Mouse (Mus musculus): ENCODE measurements around the gene Slc2a9.

The Slc2a9 gene

DNA sequence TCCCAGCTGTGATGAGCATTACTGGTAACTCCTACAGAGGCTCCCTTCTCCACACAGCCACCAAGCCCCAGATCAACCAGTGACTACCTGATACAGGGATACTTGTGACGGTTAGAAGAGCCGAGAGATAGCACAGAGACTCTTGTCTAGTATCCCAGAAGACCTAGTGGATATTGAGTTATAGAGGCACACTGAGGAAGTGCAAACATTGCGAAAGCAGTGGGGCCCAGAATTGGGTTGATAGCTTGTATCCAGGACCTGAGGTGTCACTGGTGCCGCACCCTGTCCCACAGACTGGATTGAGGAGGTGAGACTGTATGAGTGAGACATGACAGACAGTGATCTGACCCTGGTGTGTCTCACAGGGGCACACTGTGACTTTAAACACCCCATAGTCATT lies at the start of gene Slc2a9:
Gene Slc2a9 (minus strand): TSS at position 152 of the 400 bp plus-strand sequence.
- DNase-seq (ENCODE audit: low spot score in 2 of 2): no peak

DNA sequence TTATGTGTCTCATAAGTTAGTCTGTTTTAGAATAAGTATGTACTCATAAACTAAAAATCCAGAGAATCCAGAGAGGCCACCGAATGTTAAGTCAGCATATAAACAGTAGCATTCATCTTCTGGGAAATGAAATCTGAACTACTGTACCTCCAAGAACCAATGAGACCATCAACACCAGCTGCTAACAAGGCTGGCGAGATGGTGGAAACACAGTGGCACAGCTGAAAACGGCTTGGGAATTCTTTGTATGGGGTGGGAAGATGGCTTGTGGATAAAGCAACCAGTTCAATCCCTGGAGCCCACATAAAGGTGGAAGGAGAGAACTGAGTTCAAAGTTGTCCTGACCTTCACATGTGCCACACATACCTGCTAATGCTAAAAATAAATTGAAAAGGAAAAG lies 49.7 kb upstream of the Slc2a9 start:
- DNase-seq (ENCODE audit: low spot score in 2 of 2): no peak

DNA sequence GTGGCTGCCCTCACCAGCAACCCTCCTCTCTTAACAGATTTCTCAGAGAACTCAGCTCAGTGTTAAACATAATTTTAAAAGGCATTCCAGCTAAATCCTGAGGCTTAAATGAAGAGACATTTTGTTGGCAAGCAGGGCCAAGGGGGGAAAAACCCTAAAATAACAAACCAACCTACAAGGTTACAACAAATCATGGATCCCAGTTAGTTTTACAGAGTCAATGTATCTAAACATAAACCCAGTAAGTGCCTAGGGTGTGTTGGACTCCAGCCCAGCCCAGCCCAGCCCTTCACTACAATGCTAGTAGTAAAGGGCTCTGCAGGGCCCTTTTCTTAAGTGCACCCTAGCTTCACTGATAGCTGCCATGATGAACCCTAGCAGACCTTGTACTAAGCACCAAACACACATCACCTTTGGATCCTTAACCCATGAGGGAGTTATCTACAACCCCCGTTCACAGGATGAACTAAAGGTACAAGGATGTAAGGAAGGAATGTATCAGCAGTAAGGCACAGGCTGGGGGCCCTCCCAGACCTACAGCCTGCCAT lies 47.4 kb upstream of the Slc2a9 start:
- DNase-seq (ENCODE audit: low spot score in 2 of 2): no peak

DNA sequence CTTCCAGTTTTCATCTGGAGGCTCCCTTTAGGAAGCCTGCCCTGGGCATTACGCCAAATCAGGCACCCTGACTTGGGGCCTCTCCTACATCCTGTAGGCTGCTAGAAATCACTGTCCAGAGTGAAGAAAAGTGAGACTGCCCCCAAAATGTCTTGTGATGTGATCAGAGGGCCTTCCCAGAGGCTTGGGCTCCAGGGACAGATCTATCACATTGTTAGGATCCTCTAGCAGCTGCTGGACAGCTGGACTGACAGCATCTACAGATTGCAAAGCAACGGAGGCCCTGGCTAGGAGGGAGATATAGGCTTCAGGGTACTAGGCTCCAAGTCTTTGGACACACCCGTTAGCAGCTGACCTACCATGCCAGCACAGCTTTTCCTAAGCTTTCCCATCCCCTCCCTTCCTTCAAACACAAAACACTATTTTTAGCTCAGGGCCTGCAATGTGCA lies 46.5 kb upstream of the Slc2a9 start:
- no peak for DNase-seq (ENCODE audit: low spot score in 2 of 2)

DNA sequence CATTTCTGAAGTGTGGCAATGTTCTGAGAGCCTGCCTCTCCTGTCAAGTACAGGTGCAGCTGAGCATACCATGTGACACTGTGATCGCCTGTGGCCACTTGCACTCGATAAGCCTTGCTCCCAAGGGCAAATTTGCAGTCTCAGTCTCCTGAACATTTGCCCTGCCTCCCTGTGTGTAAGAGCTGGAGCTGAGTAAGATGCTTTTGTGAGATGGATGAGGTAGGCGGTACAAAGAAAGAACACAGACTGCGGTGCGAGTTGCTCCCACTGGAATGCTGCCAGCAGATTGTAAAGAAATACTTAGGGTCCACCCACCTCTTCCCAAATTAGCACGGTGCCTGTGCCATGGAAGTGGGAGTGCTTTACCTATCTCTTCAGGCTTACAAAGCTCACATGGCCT lies 44.4 kb upstream of the Slc2a9 start:
- DNase-seq (ENCODE audit: low spot score in 2 of 2): no peak

DNA sequence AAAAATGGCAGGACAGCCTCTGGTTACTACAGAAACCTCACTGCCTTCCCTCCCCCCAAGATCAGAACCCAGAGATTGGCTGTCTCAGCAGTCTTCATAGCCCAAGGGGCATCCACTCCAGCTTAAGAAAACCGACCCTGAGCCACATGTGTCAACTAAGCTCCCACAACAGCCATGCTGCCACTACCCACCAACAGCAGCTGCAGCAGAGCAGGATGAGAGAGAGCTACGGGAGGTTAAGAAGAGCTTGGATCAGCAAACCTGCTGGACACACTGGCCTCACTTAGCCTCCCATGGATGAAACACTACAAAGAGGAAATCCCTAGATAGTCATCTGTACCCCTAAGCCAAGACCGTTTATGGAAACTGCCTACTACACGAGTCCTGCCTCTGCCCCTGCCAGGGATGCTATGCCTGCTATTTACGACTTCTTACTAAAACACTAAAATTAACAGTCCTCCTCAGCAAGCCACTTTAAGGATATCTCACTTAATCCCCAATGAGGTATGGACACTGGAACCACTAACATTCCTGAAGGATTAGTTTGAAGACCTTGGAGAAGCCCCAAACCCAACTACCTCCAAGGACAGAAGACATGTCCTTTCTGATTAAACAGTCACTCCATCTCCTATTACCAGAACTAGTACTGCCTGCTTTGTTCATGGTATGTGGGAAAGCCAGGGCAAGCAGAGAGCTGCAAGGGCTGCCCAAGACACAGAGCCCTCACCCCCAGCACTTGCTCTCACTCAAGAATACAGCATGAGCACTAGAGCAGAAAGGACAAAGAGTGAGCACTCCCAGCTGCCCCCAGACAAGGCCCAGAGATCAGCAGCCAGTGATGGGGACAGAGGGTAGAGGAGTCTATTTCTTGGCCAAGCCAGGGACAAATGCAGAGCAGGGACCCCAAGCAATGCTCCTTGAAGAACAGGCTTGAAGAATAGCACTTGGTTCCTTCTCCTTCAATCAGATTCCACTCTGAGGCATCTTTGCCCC lies 41.8 kb upstream of the Slc2a9 start:
- no peak for DNase-seq (ENCODE audit: low spot score in 2 of 2)

DNA sequence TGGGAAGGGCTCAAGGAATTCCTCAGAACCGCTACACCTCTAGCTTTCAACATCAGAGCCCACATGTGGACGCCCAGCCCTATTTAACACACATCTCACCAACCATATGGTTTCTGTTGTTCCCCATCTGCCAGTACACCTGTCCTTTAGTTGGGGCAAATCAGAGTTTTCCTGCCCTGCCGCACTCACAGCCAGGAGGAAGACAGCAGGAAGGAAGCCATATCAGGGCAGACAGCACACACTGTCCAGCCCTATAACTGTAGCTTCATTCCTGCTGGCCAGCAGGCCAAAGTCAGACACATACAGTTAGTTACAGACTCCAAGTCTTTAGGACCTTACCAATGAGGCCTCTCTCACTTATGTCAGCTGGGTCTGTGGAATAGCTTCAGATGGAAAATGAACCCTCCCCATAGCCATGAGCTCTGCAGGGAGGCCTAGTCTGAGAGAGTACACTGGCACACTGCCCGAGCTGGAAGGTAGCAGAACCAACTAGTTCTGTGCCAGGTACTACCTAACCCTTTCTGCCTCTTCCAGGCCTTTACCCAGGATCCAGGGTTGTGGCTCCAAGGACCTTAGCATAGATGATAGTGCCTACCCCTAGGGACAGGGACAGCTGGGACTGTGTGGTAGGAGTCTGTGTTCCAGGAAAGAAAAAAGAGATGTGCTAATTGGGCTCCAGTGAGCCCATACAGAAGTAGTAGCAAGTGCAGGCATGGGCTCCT lies 40.7 kb upstream of the Slc2a9 start:
- DNase-seq (ENCODE audit: low spot score in 2 of 2): no peak

DNA sequence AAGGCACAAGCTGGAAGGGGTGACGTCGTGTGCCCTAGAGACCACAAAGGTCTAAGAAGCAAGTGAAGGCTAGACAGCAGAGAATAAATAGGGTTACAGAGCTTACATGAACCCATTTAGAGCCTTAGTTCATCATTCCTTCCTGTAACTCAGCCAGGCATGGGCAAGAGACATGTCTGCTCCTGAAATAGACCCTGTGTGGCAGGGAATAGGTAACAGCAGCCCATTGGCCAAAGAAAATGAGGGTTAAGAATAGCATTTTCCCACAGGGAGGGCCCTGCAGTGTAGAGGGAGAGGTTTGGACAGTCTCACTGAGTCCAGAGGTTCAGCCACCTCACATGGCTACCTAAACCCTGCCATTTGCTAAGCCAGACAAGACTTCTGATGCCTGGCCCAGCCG lies 38.8 kb upstream of the Slc2a9 start:
- DNase-seq (ENCODE audit: low spot score in 2 of 2): no peak

DNA sequence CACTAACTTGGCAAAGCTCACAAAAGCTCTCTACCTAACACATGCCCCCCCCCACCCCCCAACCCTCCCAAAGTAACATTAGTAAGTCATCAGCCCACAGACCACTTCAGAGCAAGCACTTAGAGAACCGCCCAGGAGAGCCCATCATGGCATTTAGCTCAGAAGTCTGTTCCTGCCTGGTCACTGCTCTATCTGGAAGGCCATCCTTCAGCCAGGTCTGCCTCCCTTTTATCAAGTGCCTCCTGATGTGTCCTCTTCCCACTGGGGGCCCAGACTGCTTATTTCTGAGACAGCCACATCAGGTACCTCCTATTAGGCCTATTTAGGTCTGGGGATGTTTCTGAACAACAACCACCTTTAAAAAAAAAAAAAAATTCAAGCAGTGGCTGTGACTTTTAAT lies 38.0 kb upstream of the Slc2a9 start:
- DNase-seq (ENCODE audit: low spot score in 2 of 2): no peak

DNA sequence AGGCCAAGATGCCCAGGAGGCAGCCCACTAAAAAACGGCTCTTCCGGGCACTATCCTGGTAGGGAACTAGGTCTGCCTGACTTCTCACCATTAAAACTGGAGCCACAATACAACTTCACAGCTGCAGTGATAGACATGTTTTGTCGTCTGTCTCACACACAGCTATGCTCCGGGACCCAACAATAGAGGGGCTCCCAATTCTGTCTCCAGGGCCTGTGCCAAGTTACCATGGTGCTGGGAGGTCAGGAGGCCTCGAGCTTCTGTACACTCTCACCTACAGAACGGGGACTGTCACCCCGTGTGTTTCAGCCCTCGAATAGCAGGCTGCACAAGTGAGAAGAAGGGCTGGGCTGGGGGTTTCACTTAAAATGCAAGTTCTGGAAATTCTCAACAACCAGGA lies 35.6 kb upstream of the Slc2a9 start:
- DNase-seq (ENCODE audit: low spot score in 2 of 2): no peak

DNA sequence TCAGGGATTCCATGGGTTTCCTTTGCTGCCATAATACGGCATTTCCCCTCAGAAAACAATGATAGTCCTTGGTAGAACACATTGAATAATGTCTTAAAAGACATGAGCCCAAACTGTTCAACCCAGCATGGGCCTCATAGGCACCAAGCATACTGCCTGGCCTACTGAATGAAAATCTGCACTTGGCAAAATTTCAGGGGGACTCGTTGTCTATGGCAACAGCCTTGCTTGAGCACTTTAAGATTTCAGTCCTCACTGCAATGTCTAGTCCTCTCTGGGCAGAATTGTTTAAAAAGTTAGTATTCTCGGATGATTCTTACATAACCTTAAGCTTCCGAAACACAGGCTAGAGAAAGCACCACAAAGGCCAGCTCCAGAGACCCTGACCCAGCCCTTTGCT lies 34.9 kb upstream of the Slc2a9 start:
- DNase-seq (ENCODE audit: low spot score in 2 of 2): no peak

DNA sequence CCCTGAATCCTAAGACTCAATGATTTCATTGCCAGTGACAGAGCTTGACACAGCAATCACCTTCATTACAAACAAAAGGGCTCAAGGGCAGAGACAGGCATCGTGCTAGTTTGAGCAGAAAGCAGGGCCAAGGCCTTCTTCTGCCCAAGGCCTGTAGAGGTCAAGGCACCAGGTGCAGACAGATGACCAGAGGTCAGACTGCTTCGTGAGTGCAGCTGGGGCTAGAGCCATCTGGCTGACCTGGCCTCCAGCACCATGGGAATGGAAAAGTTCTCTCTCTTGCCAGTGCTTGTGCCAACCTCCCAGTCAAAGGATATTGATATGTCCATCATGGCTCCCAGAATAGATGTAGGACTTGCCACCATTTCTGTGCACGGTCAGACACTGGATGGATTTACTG lies 33.9 kb upstream of the Slc2a9 start:
- no peak for DNase-seq (ENCODE audit: low spot score in 2 of 2)

DNA sequence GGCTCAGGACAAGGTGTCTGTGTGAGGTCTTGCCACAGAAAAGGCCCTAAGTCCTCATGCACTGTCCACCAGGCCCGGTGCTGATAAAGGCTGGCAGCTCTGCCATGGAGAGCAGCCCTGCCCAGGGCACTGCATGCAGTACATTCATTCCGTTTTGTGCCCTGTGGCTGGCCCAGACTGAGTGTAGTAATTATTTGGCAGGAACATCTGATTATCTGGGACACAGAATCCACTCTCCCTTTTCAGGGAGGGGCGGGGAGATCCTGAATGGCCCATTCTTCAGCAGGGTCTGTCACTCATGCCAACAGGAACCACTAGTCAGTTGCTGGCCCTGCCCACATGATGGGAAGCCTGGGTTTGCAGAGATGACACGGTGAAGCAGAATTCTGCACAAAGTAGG lies 29.1 kb upstream of the Slc2a9 start:
- no peak for DNase-seq (ENCODE audit: low spot score in 2 of 2)

DNA sequence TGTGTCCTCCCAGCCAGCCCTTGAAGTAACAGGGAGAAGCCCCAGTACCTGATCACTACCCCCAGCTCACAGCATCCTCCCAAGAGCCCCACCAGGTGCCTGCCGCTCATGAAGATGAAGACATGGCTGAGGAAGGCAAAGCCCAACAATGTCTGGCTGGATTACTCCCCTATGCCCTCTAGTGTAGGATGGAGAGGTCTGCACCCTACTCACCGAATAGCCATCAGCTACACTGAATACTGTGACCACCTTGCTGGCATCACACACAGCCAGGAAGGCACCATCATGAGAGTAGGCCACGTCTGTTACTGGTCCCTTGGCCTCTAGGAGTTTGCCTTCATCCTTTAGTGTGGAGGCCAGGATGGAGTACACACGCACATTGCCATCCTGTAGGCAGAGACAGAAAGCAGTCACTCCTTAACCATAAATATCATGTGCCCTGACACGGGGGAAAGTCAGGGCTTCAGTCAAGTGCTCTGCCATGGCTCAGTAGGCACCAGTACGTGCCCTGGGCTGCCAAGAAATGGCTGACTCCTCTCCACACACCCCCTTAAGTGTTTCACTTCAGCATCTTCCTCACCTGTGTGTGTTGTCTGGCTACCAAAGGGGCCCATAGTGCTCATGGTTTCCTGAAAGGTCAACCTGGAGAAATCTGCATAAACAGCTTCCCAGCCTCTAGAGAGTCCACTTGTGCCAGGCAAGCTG lies 26.9 kb upstream of the Slc2a9 start:
- no peak for DNase-seq (ENCODE audit: low spot score in 2 of 2)

DNA sequence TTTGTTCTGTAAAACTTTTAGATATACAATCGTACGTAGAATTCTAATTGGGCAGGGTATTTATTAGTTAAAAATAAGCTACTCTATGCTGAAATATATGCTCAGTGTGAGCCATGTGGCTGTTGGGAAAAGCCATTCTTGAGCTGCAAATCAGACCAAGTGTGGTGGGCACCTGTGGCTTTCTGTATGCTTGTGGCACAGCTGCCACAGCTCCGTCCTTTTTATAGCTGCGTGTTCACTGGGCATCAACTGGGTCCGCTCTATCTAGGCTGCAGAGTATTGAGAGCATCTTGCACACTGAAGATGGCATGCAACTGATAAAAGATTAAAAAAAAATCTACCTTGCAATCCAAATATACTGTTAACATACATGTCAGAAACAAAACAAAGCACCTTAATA lies 20.0 kb upstream of the Slc2a9 start:
- no peak for DNase-seq (ENCODE audit: low spot score in 2 of 2)

DNA sequence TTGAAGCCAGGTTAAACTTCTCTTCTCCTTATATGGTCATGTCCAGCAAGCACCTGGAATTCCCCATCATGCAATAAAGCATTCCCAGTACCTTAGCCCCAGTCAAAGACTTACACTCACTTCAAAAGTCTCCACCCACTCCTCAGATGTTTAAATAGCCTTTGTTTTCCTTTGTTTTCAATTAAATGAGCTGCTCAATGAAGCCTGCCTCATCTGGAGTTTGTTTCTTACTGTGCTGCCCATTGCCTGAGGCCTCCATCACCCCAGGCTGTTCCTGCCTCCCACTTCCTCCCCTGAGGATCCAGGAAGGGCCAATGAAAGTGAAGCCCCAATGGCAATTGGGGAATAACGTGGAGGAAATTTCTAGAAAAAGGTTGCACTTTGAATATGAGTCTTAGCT lies 17.9 kb upstream of the Slc2a9 start:
- DNase-seq (ENCODE audit: low spot score in 2 of 2): no peak

DNA sequence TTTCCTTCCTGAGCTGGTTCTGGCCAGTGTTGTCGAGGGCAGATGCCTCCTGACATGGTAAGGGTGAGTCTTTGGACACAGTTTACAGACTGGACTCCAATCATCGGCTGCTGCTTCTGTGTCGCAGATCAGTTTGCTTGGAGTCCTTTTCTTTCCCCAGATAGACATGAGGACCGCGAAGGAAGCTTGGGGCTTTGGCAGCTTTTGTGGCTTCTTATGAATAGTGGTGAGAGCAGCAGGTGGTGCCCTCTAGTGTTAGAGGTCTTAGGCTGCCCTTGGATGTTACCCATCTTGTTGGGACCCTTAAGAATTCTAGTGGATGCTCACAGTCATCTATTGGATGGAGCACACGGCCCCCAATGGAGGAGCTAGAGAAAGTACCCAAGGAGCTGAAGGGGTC lies 13.3 kb upstream of the Slc2a9 start:
- no peak for DNase-seq (ENCODE audit: low spot score in 2 of 2)

DNA sequence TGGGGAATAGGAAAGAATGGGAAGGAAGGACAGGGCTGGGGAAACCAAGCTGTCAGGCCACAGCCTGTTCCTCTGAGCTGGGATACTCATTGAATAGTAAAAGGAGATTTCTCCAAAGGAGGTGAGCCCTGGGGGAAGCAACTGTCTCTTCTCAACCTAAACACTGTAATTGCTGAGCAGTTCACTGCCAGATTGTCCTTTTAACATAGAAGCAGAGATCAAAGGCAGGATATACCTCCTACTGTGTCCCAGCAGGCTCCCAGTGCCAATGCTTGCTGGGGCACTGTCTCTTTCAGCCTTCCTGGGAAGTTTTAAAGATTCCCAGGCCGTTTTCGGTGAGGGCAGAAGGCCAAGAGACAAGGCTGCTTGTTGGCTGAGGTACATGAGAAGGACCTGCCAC lies 10.0 kb upstream of the Slc2a9 start:
- no peak for DNase-seq (ENCODE audit: low spot score in 2 of 2)

DNA sequence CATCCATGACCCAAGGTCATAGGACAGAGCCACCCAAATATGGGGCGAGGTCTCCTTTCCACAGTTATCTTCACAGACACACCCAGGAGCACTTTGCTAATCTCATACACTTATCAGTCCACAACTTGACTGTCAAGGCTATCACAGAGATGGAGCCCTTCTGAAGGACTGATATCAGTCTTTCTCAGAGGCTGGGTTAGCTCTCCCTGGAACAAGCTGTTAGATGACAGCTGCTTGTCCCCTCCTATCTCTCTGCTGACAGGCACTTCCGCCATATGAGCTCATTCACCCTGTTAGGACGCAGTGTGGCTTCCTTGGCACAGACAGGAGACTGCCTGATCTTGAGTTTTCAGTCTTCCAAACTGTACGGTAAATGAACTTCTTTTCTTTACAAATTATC lies 6.6 kb upstream of the Slc2a9 start:
- no peak for DNase-seq (ENCODE audit: low spot score in 2 of 2)

DNA sequence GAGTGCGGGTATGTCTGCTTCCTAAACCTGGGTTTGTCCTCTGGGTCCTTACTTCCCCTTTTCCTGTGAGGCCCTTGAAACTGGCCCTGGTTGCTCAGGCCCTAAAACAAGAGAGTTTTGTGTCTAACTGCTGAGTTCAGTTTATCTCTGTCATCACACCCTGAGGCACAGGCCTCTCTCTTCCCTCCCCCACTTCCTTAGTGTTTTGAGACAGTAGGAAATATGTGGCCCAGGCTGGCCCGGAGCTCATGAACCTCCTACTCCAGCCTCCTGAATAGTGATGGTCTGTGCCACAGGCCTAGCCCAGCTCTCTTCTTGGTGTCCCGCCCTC lies 2.5 kb upstream of the Slc2a9 start:
- DNase-seq (ENCODE audit: low spot score in 2 of 2): no peak

DNA sequence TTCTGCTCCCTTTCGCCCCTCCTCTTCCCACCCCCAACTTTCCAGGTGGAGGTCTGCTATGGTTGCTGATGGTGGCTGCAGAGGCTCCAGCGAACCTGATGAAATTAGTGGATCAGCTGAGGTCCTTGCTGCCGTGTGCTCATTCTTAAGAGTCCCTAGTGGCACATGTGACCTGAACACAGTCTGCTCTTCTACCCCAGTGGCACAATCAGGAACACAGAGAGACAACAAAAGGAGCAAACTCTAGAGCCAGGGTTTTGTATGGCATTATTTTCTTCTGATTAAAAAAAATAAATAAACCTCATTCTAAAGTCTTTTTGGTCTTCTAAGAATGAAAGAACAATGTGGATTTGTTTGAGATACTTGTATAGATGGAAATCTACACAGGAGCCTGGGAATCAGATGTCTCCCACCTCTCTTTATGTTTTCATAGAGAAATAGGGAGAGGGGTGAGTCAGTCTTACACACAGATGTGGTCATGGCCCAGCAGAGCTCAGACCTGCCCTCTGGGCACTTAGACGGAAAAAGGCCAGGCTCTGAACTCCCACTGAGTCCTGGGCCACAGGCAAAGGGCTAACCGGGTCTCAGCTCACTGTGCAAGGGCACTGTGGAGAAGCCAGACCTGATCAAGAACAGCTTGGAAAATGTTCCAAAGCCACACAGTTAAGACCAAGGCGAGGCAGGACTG lies 1.9 kb upstream of the Slc2a9 start:
- no peak for DNase-seq (ENCODE audit: low spot score in 2 of 2)

DNA sequence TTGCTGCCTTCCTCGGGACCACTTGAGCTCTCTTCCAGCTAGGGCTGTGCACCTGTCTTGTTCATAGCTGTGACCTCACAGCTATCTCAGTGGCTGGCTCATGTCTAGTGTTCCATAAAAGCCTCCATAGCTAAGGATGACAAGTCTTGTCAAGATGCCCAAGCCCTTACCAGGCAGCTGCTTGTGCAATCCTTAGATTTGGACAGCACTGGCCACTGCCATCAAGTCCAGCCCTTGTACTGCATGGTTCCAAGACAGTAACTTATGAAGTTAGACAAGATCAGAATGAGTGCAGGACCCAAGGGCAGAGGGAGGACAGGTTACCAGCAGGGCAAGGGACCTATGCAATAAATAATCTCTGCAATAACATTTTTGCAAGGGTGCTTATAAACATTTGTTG lies 1.2 kb upstream of the Slc2a9 start:
- DNase-seq (ENCODE audit: low spot score in 2 of 2): no peak

All from urinary bladder, postnatal 4 days (tissue).